Mouse (Mus musculus) heart, embryonic 12.5 days (tissue): ENCODE measurements at regions not wholly inside any gene's neighbourhood (a gene's known extent, or its start where the extent isn't known, plus 50 kb on each side); places are given as distances from the start of the nearest gene placed in this dataset.

Experiments used
- ATAC-seq: fragments of 200-750 bp; cut with Nextera tagmentation; 2 replicates; pipeline ENCODE4 v1.8.0; 2017; ENCODE audit warnings: moderate TSS enrichment, moderate library complexity; ENCODE audit not compliant: insufficient number of reproducible peaks, low FRiP score
- H3K27ac ChIP-seq: fragments of 300-500 bp; sonication (generic); 2 replicates; pipeline ENCODE4 v1.5.1; 2016; ENCODE audit warnings: mild to moderate bottlenecking, moderate library complexity; ENCODE audit not compliant: poor library complexity, severe bottlenecking
- H3K27me3 ChIP-seq: fragments of 300-500 bp; sonication (generic); replicated peaks from 2 replicates; pipeline ENCODE4 v1.6.1; 2016; ENCODE audit warnings: mild to moderate bottlenecking, moderate library complexity
- H3K36me3 ChIP-seq: fragments of 300-500 bp; sonication (generic); 2 replicates; pipeline ENCODE4 v1.6.1; 2016; ENCODE audit warnings: mild to moderate bottlenecking, moderate library complexity
- H3K4me1 ChIP-seq: fragments of 300-500 bp; sonication (generic); replicated peaks from 2 replicates; pipeline ENCODE4 v1.6.1; 2016; ENCODE audit warnings: mild to moderate bottlenecking
- H3K4me2 ChIP-seq: fragments of 300-500 bp; sonication (generic); 2 replicates; pipeline ENCODE4 v1.6.1; 2016; ENCODE audit warnings: mild to moderate bottlenecking, moderate library complexity
- H3K4me3 ChIP-seq: fragments of 300-500 bp; sonication (generic); 2 replicates; pipeline ENCODE4 v1.5.1; 2016; ENCODE audit warnings: mild to moderate bottlenecking
- H3K9ac ChIP-seq: fragments of 300-500 bp; sonication (generic); 2 replicates; pipeline ENCODE4 v1.6.1; 2016; ENCODE audit warnings: mild to moderate bottlenecking, moderate library complexity
- H3K9me3 ChIP-seq: fragments of 300-500 bp; sonication (generic); replicated peaks from 2 replicates; pipeline ENCODE4 v1.6.1; 2016; ENCODE audit warnings: mild to moderate bottlenecking, moderate library complexity
- WGBS: fragments of 180-500 bp; shearing (Covaris S2); methylation state at CpG from one replicate; pipeline ENCODE4 v1.1.7; 2016; 5-methylcytosine and 5-hydroxymethylcytosine counted together

GRCm38 (mm10) chr1:80069141-80069540 lies 149.1 kb downstream of the Fam124b start:
- H3K4me1 ChIP-seq = no peaks in the 10 kb centered on the region
- no peak overlapping the region for H3K27ac ChIP-seq
- no peaks in the 10 kb centered on the region for H3K9me3 ChIP-seq
- no peak overlapping the region for H3K4me2 ChIP-seq
- 81% methylated on average over 4 of the region's 4 CpGs for WGBS
- H3K36me3 ChIP-seq = no peaks in the 10 kb centered on the region
- no peak overlapping the region for H3K9ac ChIP-seq
- no peak for ATAC-seq
- no peak overlapping the region for H3K4me3 ChIP-seq
- no peaks in the 10 kb centered on the region for H3K27me3 ChIP-seq

GRCm38 (mm10) chr1:80062121-80062520 lies 156.2 kb downstream of the Fam124b start:
- H3K36me3 ChIP-seq = no peaks in the 10 kb centered on the region
- no peaks in the 10 kb centered on the region for H3K4me1 ChIP-seq
- H3K27ac ChIP-seq = no peak overlapping the region
- 56% methylated on average over 1 of the region's 1 CpGs for WGBS
- ATAC-seq = no peak
- H3K9ac ChIP-seq = no peak overlapping the region
- no peaks in the 10 kb centered on the region for H3K27me3 ChIP-seq
- H3K9me3 ChIP-seq = no peaks in the 10 kb centered on the region
- H3K4me3 ChIP-seq = no peak overlapping the region
- no peak overlapping the region for H3K4me2 ChIP-seq

- ATAC-seq = no peak
- 82% methylated on average over 7 of the region's 7 CpGs for WGBS
- no peak overlapping the region for H3K27ac ChIP-seq
- no peaks in the 10 kb centered on the region for H3K9me3 ChIP-seq
- no peaks in the 10 kb centered on the region for H3K36me3 ChIP-seq
- H3K27me3 ChIP-seq = no peaks in the 10 kb centered on the region
- H3K4me2 ChIP-seq = no peak overlapping the region
- no peak overlapping the region for H3K4me3 ChIP-seq
- no peak overlapping the region for H3K9ac ChIP-seq
- H3K4me1 ChIP-seq = no peaks in the 10 kb centered on the region
Measured at GRCm38 (mm10) chr1:80061632-80062031, 156.6 kb downstream of the Fam124b start.

GRCm38 (mm10) chr1:80045141-80045540 lies 173.1 kb downstream of the Fam124b start:
- H3K36me3 ChIP-seq = no peaks in the 10 kb centered on the region
- no peak overlapping the region for H3K27ac ChIP-seq
- ATAC-seq = no peak
- H3K27me3 ChIP-seq = no peaks in the 10 kb centered on the region
- WGBS = 87% methylated on average over 10 of the region's 10 CpGs
- H3K4me1 ChIP-seq = no peaks in the 10 kb centered on the region
- H3K4me3 ChIP-seq = no peak overlapping the region
- no peak overlapping the region for H3K4me2 ChIP-seq
- no peak overlapping the region for H3K9ac ChIP-seq
- peaks cover 3% of the 10 kb centered on the region for H3K9me3 ChIP-seq

- no peak for ATAC-seq
- Histone ChIP-seq H3K27ac (no peak overlapping the region), H3K27me3 (no peaks in the 10 kb centered on the region), H3K4me3 (no peak overlapping the region), H3K9me3 (peaks cover 3% of the 10 kb centered on the region), H3K9ac (no peak overlapping the region), H3K4me1 (no peaks in the 10 kb centered on the region), H3K4me2 (no peak overlapping the region), H3K36me3 (no peaks in the 10 kb centered on the region)
- 67% methylated on average over 3 of the region's 3 CpGs for WGBS
Measured at GRCm38 (mm10) chr1:80040409-80040808, 177.9 kb downstream of the Fam124b start.

- H3K4me1 ChIP-seq = no peaks in the 10 kb centered on the region
- H3K27ac ChIP-seq = no peak overlapping the region
- no peak overlapping the region for H3K4me2 ChIP-seq
- no peak for ATAC-seq
- H3K9ac ChIP-seq = no peak overlapping the region
- no peak overlapping the region for H3K4me3 ChIP-seq
- no peaks in the 10 kb centered on the region for H3K36me3 ChIP-seq
- 47% methylated on average over 3 of the region's 3 CpGs for WGBS
- H3K9me3 ChIP-seq = peaks cover 3% of the 10 kb centered on the region
- H3K27me3 ChIP-seq = no peaks in the 10 kb centered on the region
Measured at GRCm38 (mm10) chr1:80039891-80040290, 178.4 kb downstream of the Fam124b start.

GRCm38 (mm10) chr1:80039161-80039560 lies 178.2 kb upstream of the Serpine2 start:
- 58% methylated on average over 4 of the region's 4 CpGs for WGBS

GRCm38 (mm10) chr1:80038059-80038458 lies 177.1 kb upstream of the Serpine2 start:
- Histone ChIP-seq H3K27me3 (no peaks in the 10 kb centered on the region), H3K36me3 (no peaks in the 10 kb centered on the region), H3K9ac (no peak overlapping the region), H3K4me3 (no peak overlapping the region), H3K4me1 (peaks cover 6% of the 10 kb centered on the region; the same call in 1 of the 2 replicates), H3K9me3 (peaks cover 3% of the 10 kb centered on the region), H3K27ac (no peak overlapping the region), H3K4me2 (no peak overlapping the region)
- no peak for ATAC-seq

More at GRCm38 (mm10) chr1:80039161-80039560, 178.2 kb upstream of the Serpine2 start:
- Histone ChIP-seq H3K4me3 (no peak overlapping the region), H3K36me3 (no peaks in the 10 kb centered on the region), H3K9me3 (peaks cover 3% of the 10 kb centered on the region), H3K27ac (no peak overlapping the region), H3K4me2 (no peak overlapping the region), H3K4me1 (no peaks in the 10 kb centered on the region), H3K27me3 (no peaks in the 10 kb centered on the region), H3K9ac (no peak overlapping the region)
- ATAC-seq = no peak

GRCm38 (mm10) chr1:80036436-80036835 lies 175.5 kb upstream of the Serpine2 start:
- no peak overlapping the region for H3K4me3 ChIP-seq

GRCm38 (mm10) chr1:80033522-80033921 lies 172.5 kb upstream of the Serpine2 start:
- H3K4me3 ChIP-seq = no peak overlapping the region
- WGBS = 38% methylated on average over 6 of the region's 6 CpGs
- H3K27ac ChIP-seq = peak overlapping the region; percentile 32; the same call in 1 of the 2 replicates
- no peak overlapping the region for H3K9ac ChIP-seq
- peaks cover 27% of the 10 kb centered on the region for H3K4me1 ChIP-seq
- no peak overlapping the region for H3K4me2 ChIP-seq
- ATAC-seq = 0 out of 2 replicates have a peak, but pooled peaks have one; percentile 13
- H3K27me3 ChIP-seq = no peaks in the 10 kb centered on the region
- no peaks in the 10 kb centered on the region for H3K36me3 ChIP-seq
- H3K9me3 ChIP-seq = no peaks in the 10 kb centered on the region

More at GRCm38 (mm10) chr1:80036436-80036835, 175.5 kb upstream of the Serpine2 start:
- ATAC-seq = no peak
- Histone ChIP-seq H3K9me3 (no peaks in the 10 kb centered on the region), H3K4me2 (no peak overlapping the region), H3K27me3 (no peaks in the 10 kb centered on the region), H3K4me1 (peaks cover 15% of the 10 kb centered on the region), H3K36me3 (no peaks in the 10 kb centered on the region), H3K9ac (no peak overlapping the region), H3K27ac (no peak overlapping the region)
- WGBS = 86% methylated on average over 4 of the region's 4 CpGs

- no peak for ATAC-seq
- H3K36me3 ChIP-seq = no peaks in the 10 kb centered on the region
- no peak overlapping the region; the same call in 1 of the 2 replicates for H3K27ac ChIP-seq
- no peak overlapping the region for H3K4me3 ChIP-seq
- WGBS = 53% methylated on average over 2 of the region's 2 CpGs
- H3K27me3 ChIP-seq = no peaks in the 10 kb centered on the region
- H3K9ac ChIP-seq = no peak overlapping the region
- peaks cover 27% of the 10 kb centered on the region for H3K4me1 ChIP-seq
- H3K4me2 ChIP-seq = no peak overlapping the region
- H3K9me3 ChIP-seq = no peaks in the 10 kb centered on the region
Measured at GRCm38 (mm10) chr1:80033121-80033520, 172.1 kb upstream of the Serpine2 start.

- H3K4me2 ChIP-seq = no peak overlapping the region
- H3K4me3 ChIP-seq = no peak overlapping the region
- no peak overlapping the region for H3K27ac ChIP-seq
- no peak for ATAC-seq
- no peaks in the 10 kb centered on the region for H3K9me3 ChIP-seq
- no peaks in the 10 kb centered on the region for H3K36me3 ChIP-seq
- peaks cover 27% of the 10 kb centered on the region for H3K4me1 ChIP-seq
- H3K27me3 ChIP-seq = no peaks in the 10 kb centered on the region
- H3K9ac ChIP-seq = no peak overlapping the region
Measured at GRCm38 (mm10) chr1:80032464-80032863, 171.5 kb upstream of the Serpine2 start.
